Mouse (Mus musculus): ENCODE measurements around the gene Diras2.

Diras2 gene

GRCm38 (mm10) chr13:52465141-52465540, 65.9 kb downstream of the Diras2 start:
- no peak for DNase-seq (ENCODE audit: low read depth, low spot score)

GRCm38 (mm10) chr13:52459982-52460381, 71.1 kb downstream of the Diras2 start:
- DNase-seq (ENCODE audit: low read depth, low spot score), result no peak

GRCm38 (mm10) chr13:52457889-52458324, 73.2 kb downstream of the Diras2 start:
- no peak for DNase-seq (ENCODE audit: low read depth, low spot score)

- peak; percentile 76 for DNase-seq (ENCODE audit: low read depth, low spot score)
Observed at GRCm38 (mm10) chr13:52457177-52457888, 73.7 kb downstream of the Diras2 start.

- DNase-seq (ENCODE audit: low read depth, low spot score), result no peak
Observed at GRCm38 (mm10) chr13:52455329-52455728, 75.8 kb downstream of the Diras2 start.

GRCm38 (mm10) chr13:52454708-52455250, 76.3 kb downstream of the Diras2 start:
- no peak for DNase-seq (ENCODE audit: low read depth, low spot score)

All from A20 (cell line).